Mouse (Mus musculus) ES-Bruce4 (cell line): ENCODE measurements around the gene Actl6b. TPM values are rescaled to one million over a fixed set of nuclear protein-coding genes. Genes with fewer than 3 reads are reported as not detected.

Source experiments
- H3K27ac ChIP-seq: 2 replicates; pipeline ENCODE4 v1.5.1; 2012; ENCODE audit warnings: low read length, inconsistent platforms; ENCODE audit not compliant: insufficient read depth
- H3K27me3 ChIP-seq: 2 replicates; pipeline ENCODE4 v1.6.1; 2012; ENCODE audit warnings: mild to moderate bottlenecking, low read length, inconsistent platforms; ENCODE audit not compliant: control insufficient read depth, poor library complexity, insufficient read depth, severe bottlenecking
- H3K36me3 ChIP-seq: 2 replicates; pipeline ENCODE4 v1.6.1; 2012; ENCODE audit warnings: inconsistent platforms, mild to moderate bottlenecking, low read length, moderate library complexity; ENCODE audit not compliant: control insufficient read depth, poor library complexity, insufficient read depth, severe bottlenecking
- H3K4me1 ChIP-seq: one replicate; pipeline ENCODE4 v1.8.1; 2011; ENCODE audit warnings: low read length; ENCODE audit not compliant: control insufficient read depth, insufficient read depth
- H3K4me3 ChIP-seq: 2 replicates; pipeline ENCODE4 v1.5.1; 2011; ENCODE audit warnings: low read depth, mild to moderate bottlenecking, low read length
- H3K9ac ChIP-seq: 2 replicates; pipeline ENCODE4 v1.6.1; 2012; ENCODE audit warnings: low read depth, mild to moderate bottlenecking, inconsistent platforms; ENCODE audit not compliant: poor library complexity, severe bottlenecking
- H3K9me3 ChIP-seq: replicated peaks from 2 replicates; pipeline ENCODE4 v1.6.1; 2012; ENCODE audit warnings: mild to moderate bottlenecking, low read length, inconsistent platforms; ENCODE audit not compliant: control insufficient read depth, poor library complexity, insufficient read depth, severe bottlenecking
- CTCF ChIP-seq: IDR thresholded peaks from one replicate; pipeline ENCODE4 v1.8.1; 2011; ENCODE audit warnings: low read depth, low read length
- EP300 ChIP-seq: IDR thresholded peaks from 2 replicates; pipeline ENCODE4 v1.6.1; 2011; ENCODE audit warnings: low read depth, low read length; ENCODE audit not compliant: insufficient read depth
- POLR2A ChIP-seq: IDR thresholded peaks from one replicate; pipeline ENCODE4 v1.8.1; 2011; ENCODE audit warnings: low read length; ENCODE audit not compliant: insufficient read depth
- polyA plus RNA-seq: library from polyadenylated mRNA; stranded (reverse); fragments of >200 nt; gene quantifications from 2 replicates; pipeline ENCODE4 v1.2.4, GENCODE M21; 2011; ENCODE audit warnings: low read depth; ENCODE audit not compliant: missing spikeins, insufficient read depth, insufficient read length

The Actl6b gene
- polyA plus RNA-seq, 1 experiment: not detected

GRCm38 (mm10) chr5:137530588-137531413 lies 22.5 kb upstream of the Actl6b start:
- Histone ChIP-seq H3K4me1 (peaks cover 5% of the 10 kb centered on the region), H3K4me3 (peak overlapping the region; percentile 91), H3K27ac (no peak overlapping the region), H3K9ac (peak overlapping the region; percentile 75), H3K27me3 (no peaks in the 10 kb centered on the region), H3K36me3 (peaks cover 10% of the 10 kb centered on the region), H3K9me3 (no peaks in the 10 kb centered on the region)
- no peak for TF ChIP-seq POLR2A
- TF ChIP-seq EP300: no peak
- no peak for TF ChIP-seq CTCF

- Histone ChIP-seq H3K36me3 (peaks cover 8% of the 10 kb centered on the region), H3K4me1 (no peaks in the 10 kb centered on the region), H3K27me3 (no peaks in the 10 kb centered on the region), H3K27ac (no peak overlapping the region), H3K9ac (peak overlapping the region; percentile 75), H3K4me3 (peak overlapping the region; percentile 91), H3K9me3 (no peaks in the 10 kb centered on the region)
- TF ChIP-seq EP300 (no peak), CTCF (no peak), POLR2A (no peak)
These were observed 21.7 kb upstream of the Actl6b start for GRCm38 (mm10) chr5:137531414-137532130.

GRCm38 (mm10) chr5:137532131-137532807 lies 21.0 kb upstream of the Actl6b start:
- no peaks in the 10 kb centered on the region for H3K27me3 ChIP-seq
- H3K4me1 ChIP-seq: no peaks in the 10 kb centered on the region
- H3K9me3 ChIP-seq: no peaks in the 10 kb centered on the region
- no peak overlapping the region for H3K27ac ChIP-seq
- peak overlapping the region; percentile 75 for H3K9ac ChIP-seq
- peak overlapping the region; percentile 91 for H3K4me3 ChIP-seq
- peaks cover 7% of the 10 kb centered on the region for H3K36me3 ChIP-seq
- no peak for TF ChIP-seq POLR2A
- no peak for TF ChIP-seq EP300
- no peak for TF ChIP-seq CTCF

- H3K4me1 ChIP-seq: no peaks in the 10 kb centered on the region
- H3K27me3 ChIP-seq: no peaks in the 10 kb centered on the region
- H3K9ac ChIP-seq: peak overlapping the region; percentile 75
- H3K36me3 ChIP-seq: peaks cover 7% of the 10 kb centered on the region
- peak overlapping the region; percentile 91 for H3K4me3 ChIP-seq
- no peak overlapping the region for H3K27ac ChIP-seq
- TF ChIP-seq CTCF (no peak), POLR2A (no peak), EP300 (no peak)
- no peaks in the 10 kb centered on the region for H3K9me3 ChIP-seq
These were observed 20.6 kb upstream of the Actl6b start for GRCm38 (mm10) chr5:137532808-137533116.

- peaks cover 4% of the 10 kb centered on the region for H3K36me3 ChIP-seq
- H3K9ac ChIP-seq: peak within 1 kb of the TSS; percentile 75
- H3K4me3 ChIP-seq: peak within 1 kb of the TSS; percentile 91
- no peaks in the 10 kb centered on the region for H3K9me3 ChIP-seq
- H3K4me1 ChIP-seq: no peaks in the 10 kb centered on the region
- TF ChIP-seq CTCF: no peak
- TF ChIP-seq EP300: peak; percentile 84
- peak; percentile 64 for TF ChIP-seq POLR2A
- no peaks in the 10 kb centered on the region for H3K27me3 ChIP-seq
- H3K27ac ChIP-seq: 0 out of 2 replicates have a peak within 1 kb of the TSS, but pooled peaks have one; percentile 42
These were observed 20.0 kb upstream of the Actl6b start, which contains the start of the genes Epo and Gnb2 for GRCm38 (mm10) chr5:137533117-137533827. TSS of gene Epo (minus strand) at chr5:137533242. TSS of gene Gnb2 (minus strand) at chr5:137533510.
